Mouse (Mus musculus): ENCODE results near the gene Dsn1.
A peak's percentile ranks its signal among the peaks of the same experiment; 100 is the strongest.

The Dsn1 gene

DNA sequence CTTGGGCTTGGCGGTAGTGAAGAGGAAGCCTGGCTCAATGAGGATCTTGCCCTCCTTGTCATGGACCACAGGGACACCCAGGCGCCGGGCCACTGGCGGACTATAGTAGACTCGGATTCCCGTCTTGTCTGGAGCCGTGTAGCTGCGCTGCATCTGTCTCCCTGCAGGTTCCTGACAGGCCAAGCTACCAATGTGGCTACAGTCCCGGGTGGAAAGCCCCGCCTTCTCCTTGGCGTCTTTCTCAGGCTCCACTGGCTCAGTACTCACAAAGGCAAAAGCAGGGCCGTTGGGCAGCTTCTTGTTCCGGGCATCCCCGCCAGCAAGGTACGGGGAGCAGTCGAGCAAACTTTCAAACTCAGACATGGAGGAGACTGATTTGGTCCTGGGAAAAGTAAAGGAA, 14.2 kb upstream of the Dsn1 start:
- DNase-seq (ENCODE audit: low spot score), result no peak

DNA sequence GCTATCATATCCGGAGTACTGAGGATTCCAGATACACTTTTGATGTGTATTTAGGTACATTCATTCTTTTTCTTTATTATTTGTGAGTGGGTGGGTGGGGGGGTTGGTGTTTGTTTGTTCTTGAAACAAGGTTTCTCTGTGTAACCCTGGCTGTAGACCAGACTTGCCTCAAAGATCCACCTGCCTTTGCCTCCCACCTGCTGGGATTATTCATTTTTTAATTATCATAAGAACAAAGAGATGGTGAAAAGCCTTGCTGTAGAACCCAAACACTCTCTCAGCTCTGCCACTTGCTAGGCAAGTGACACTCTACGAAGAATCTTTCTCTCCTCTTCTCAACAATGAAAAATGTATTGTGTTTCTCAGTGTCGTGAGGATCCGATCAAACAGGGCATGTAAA, 12.3 kb upstream of the Dsn1 start:
- no peak for DNase-seq (ENCODE audit: low spot score)

- DNase-seq (ENCODE audit: low spot score), result no peak
Measured at GRCm38 (mm10) chr2:157016529-157017270, 9.7 kb upstream of the Dsn1 start.

DNA sequence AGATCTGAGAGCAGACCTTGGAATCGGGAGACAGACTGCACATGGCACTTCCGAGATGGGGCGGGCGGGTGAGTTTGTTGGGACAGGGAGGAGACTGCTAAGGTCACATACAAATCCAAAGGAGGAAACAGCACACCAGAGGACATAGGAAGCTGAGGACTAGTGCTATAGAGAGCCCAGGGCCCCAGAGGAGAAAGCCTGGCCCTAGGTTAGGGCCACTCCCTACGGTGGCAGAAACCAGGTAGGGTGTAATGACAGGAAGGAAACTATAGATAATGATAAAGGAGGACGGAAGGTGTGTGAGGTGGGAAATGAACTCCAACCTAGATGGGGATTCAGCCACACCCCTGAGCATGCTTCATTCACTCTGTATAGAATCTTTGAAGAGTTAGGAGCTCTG, 5.4 kb upstream of the Dsn1 start:
- DNase-seq (ENCODE audit: low spot score), result no peak

DNA sequence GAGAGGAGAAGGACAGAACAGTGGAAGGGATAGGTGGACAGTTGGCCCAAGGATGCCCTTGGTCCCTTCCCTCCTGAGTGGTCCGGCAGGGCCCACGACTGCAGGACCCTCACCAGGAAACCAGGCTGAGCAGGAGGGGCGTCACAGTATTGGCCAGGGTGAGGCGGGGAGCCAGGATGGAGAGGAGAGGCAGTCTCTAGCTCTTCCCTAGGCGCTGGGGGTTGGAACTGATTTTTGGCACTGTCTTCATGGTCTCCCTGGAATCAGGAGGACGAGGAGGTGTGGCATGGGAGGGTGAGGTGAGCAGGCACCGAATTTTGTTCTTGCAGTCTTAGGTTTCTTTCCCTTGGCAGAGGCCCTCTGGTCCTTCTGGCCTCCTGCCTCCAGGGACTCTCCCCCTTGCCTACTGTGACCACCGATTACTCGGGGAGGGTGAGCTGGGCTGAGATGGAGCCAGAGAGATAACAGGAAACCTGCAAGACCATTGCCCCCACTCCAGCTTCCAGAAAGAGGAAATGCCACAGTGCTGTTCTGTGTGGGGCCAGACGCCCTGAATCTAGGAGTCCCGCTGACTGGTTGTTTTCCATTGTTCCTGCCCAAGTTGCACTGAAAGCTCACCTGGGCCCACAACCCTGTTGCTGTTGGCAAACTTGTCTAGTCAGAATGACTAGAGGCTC, 3.8 kb upstream of the Dsn1 start:
- DNase-seq (ENCODE audit: low spot score), result no peak

GRCm38 (mm10) chr2:157010121-157010520, 3.2 kb upstream of the Dsn1 start:
- DNase-seq (ENCODE audit: low spot score), result no peak

DNA sequence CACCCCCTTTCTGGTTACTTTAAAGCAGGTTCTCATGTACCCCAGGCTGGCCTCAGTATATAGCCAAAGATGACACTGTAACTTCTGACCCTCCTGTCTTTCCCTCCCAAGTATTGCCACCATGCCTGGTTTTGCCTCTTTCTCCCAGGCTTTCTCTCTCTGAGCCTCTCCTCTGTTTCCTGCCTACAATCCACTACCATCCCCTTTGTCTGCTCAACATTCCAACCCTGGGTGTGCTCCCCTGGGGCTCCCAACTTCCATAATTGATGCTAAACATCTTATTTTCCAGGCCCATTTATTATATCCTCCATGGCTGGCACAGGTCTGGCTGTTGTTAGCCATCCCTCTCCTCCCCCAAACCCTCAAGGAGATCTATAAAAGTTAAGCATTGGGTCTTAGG, 1.6 kb upstream of the Dsn1 start:
- no peak for DNase-seq (ENCODE audit: low spot score)

DNA sequence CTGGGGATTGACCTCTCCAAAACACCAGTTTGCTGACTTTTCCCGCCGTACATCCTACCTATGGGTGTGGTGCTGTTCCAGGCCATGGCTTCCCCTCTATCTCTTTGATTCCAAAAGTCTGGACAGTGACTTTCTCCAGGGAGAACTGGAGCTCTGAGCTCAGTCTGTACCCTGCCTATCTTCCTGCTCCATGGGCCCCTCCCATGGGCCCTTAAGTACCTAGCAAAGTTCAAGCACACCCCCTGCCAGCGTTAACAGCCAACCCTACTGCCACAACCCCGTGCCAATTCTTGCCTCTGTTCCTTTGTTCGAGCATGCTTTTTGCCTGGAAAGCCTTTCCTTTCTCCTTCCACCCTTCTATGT, 261 bp upstream of the Dsn1 start:
- DNase-seq (ENCODE audit: low spot score), result no peak

DNA sequence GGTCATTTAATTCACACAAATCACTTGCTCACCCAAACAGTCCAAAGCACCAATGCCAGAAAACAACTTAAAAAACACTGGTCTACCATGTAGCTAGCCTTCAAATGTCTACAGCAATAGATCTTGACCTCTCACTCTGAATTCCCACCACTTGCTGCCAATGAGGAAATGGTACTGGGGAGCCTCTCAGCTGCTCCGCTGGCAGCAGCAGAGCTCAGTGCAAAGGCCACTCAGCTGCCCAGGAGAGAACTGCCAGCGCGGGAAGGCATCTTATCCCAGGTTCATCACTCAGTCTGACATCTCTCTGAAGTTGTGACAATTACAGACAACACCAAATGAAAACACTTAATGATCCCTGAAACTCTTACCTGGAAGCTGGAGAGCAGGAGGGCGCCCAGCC, 4.6 kb downstream of the Dsn1 start:
- DNase-seq (ENCODE audit: low spot score), result no peak

- no peak for DNase-seq (ENCODE audit: low spot score)
Measured at GRCm38 (mm10) chr2:156998263-156998662, 8.7 kb downstream of the Dsn1 start.

DNA sequence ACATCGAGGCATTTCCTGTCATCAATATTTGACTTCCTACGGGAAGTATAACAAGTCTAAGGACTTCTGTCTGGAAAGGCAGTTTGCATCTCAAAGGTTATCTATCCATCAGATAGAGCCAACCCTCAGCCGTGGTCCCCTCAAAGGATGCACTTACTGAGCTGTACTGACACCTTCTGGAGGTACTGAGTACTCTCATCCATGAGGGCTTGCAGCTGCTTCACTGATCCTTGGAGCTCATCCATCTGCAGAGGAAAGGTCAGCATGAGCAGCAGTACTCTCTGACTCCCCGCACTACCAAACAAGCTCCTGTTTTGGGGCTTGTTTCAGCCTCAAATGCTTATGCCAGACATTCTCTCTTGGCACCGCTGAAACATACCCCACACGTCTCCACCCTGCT, 10.4 kb downstream of the Dsn1 start:
- no peak for DNase-seq (ENCODE audit: low spot score)

GRCm38 (mm10) chr2:156991470-156992319, 15.3 kb downstream of the Dsn1 start, which contains the start of gene Ndrg3:
Gene Ndrg3, minus strand, starts transcription at chr2:156992056.
- DNase-seq (ENCODE audit: low spot score), result peak; percentile 80

DNA sequence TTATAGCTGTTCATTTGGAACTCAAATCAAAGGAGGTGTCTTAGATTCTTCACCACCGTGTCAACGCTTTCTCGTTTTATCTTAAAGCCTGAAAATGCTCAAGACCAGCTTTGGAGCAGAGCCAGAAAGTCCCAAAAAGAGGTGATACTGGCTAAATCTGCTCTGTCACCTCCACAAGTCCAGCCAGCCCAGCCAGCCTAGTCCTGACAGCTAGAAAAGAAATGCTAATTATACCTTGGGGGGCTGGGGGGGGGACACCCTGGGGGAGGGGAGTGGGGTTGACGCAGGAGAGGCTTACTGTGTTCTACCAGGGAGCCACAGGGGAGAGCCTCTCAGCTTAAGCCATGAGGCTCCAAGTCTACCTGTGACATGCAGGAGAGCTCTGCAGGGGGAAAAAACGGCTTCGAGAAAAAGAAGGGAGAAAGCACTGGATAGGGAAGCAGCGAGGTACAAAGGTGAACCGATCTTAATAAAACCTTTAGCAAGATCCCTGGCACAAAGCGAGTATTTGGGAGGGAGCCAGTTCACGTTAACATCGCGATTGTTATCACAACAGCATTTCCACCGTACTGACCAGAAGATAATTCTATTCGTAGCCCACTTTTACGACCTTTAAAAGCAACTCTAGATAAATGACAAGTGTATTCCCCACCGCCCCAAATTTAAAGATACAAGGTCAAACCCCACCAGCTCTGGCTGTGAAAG, 16.1 kb downstream of the Dsn1 start:
- no peak for DNase-seq (ENCODE audit: low spot score)

DNA sequence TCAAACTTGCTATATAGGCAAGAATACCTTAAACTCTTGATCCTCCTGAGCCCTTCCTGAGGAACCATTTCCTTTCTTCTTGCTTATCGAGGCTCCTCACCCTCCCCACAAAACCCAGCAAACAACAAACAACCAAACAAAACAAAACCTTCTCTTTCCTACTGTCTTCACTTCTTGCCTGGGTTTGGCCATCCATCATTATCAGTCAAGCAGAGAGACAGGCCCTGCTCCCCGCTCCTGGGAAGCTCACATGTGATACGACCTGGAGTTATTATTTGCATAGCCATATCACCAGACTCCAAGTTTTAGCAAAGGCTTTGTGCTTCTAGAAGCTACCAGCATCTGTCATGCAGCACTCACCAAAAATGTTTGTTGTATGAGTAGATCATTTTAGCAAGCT, 19.6 kb downstream of the Dsn1 start:
- no peak for DNase-seq (ENCODE audit: low spot score)

- DNase-seq (ENCODE audit: low spot score), result no peak
Measured at GRCm38 (mm10) chr2:156982864-156983263, 24.1 kb downstream of the Dsn1 start.

DNA sequence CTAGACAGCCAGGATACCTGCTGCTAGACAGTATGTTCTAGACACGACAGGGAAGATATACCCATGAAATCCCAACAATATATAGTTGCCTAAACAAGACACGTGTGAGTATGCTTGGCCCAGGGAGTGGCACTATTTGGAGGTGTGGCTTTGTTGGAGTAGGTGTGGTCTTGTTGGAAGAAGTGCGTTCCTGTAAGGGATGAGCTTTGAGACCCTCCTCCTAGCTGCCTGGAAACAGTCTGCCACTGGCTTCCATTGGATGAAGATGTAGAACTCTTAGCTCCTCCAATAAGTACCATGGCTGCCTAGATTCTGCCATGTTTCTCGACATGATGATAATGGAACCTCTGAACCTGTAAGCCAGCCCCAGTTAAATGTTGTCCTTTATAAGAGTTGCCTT, 25.7 kb downstream of the Dsn1 start:
- no peak for DNase-seq (ENCODE audit: low spot score)

- no peak for DNase-seq (ENCODE audit: low spot score)
Measured at GRCm38 (mm10) chr2:156980059-156980458, 26.9 kb downstream of the Dsn1 start.

DNA sequence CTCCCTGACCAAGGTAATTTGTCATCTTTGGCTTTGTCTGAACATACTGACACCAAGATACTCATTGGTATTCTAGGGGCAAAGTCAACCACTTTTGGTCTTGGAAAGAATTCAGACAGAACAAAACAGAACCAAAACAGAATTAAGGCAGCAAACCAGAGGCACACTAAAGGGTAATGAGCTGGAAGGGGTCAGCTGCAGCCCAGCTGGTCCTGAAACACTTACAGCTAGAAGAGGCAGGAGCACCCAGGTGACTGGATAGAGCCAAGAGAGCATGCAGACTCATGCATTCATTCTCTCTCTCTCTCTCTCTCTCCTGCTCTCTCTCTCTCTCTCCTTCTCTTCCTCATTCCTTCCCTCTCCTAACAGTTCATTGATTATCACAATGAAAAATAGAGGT, 30.2 kb downstream of the Dsn1 start:
- DNase-seq (ENCODE audit: low spot score), result no peak

DNA sequence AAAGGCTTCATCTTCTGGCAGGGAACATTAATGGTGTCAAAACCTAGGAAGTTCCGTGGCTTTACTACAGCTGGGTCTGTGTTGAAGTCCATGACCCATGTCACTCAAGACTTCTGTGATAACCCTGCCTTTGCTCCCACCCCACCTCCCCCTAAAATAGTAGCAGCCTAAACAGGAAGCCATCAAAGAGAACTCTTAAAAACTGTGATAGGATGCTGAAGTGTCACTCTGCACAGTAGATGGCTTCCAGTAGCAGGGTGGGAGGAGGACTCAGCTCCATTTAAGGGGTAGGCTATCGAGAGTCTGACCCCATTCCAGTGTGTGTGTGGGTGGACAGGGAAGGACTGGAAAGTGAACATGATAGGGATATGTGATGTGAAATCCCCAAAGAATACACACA, 32.0 kb downstream of the Dsn1 start:
- no peak for DNase-seq (ENCODE audit: low spot score)

DNA sequence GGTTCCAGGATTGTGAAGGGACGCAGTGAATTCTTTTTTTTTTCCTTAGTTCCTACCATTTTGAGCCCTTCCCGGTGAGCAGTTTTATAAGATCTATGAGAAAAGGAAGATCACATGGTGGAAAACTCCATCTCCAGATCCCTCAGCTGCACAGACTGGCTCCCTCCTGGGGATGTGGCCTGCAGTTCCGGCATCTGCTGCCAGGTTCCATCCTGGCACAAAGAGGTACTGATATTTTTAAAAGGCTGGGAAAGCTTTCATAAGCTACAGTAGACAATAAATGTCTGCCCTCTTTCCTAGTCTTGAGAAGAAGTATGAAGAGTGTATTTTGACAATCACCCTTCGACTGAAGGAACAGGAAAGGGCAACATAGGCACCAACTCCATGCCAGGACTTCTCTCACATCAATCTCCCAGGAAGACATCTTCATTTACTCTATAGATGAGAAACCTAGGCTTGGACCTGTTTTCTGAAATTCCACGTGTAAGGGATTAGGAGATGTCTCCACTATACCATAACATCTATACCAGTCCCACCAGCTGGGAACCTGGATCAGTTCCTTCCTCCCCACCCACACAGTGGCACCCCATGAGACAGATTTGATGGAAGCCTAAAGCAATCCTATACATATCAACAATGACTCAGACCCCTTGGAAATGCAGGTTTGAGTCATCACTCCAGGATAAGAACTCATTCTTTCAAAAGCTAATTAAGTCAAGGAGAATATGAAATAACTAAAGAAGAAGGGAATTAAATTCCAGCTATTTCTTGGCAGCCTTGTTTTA, 33.4 kb downstream of the Dsn1 start:
- DNase-seq (ENCODE audit: low spot score), result no peak

GRCm38 (mm10) chr2:156970253-156970652, 36.7 kb downstream of the Dsn1 start:
- no peak for DNase-seq (ENCODE audit: low spot score)

DNA sequence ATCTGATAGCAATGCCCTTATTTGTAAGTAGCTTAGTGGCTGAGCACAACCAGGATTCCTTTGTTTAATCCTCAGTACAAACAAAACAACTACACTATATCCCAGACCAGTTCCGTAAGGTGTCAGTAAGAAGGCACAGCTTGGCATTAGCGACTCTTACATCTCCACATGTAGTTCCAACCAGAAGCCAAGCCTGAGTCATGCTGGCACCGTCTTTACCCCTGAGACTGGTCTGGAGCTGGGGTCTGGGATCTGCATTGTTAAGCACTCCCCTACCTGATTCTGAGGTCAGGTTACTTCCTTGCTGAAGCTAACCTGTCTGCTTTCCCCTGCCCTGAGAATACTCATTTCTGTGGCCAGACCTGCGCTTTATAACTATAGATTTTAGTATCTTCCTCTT, 38.5 kb downstream of the Dsn1 start:
- DNase-seq (ENCODE audit: low spot score), result no peak
